Mouse (Mus musculus): Measurements from ENCODE around the gene Egfr. TPM values are rescaled to one million over a fixed set of nuclear protein-coding genes. Genes with fewer than 3 reads are reported as not detected.
A peak's percentile ranks its signal among the peaks of the same experiment; 100 is the strongest.

Egfr gene
- polyA plus RNA-seq, 1 experiment from 2014 or later, result 11.6 TPM

DNA sequence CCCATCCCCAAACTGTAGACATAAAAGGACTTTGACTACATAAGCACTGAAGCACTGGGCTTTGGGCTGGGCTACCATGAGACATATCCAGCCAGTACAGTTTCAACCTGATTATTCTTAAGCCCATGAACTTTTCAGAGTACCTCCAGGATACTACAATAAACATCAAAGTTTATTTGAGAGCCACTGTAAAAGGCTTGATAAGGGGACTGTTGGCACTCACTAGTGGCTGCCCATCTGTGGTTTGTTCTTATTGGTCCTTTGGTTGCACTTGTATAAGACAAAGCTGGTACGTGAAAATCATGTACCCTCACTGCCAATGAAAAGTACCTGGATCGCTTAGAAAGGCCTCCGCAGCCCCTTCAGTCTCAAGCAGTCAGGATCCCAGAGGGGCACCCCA is 162.8 kb downstream of the Egfr start:
- no peaks in the 10 kb centered on the region for H3K27me3 ChIP-seq (replicated peaks)
- ATAC-seq, result peak; percentile 65
- H3K27ac ChIP-seq, result 0 out of 2 replicates have a peak overlapping the region, but pooled peaks have one; percentile 40
- H3K4me2 ChIP-seq (replicated peaks), result no peak overlapping the region
- peaks cover 10% of the 10 kb centered on the region; the same call in 1 of the 2 replicates for H3K36me3 ChIP-seq
- H3K9me3 ChIP-seq, result no peaks in the 10 kb centered on the region
- no peak overlapping the region for H3K9ac ChIP-seq
- no peaks in the 10 kb centered on the region for H3K4me1 ChIP-seq (replicated peaks)
- no peak overlapping the region for H3K4me3 ChIP-seq (replicated peaks)
- WGBS, result 64% methylated on average over 3 of the region's 3 CpGs

DNA sequence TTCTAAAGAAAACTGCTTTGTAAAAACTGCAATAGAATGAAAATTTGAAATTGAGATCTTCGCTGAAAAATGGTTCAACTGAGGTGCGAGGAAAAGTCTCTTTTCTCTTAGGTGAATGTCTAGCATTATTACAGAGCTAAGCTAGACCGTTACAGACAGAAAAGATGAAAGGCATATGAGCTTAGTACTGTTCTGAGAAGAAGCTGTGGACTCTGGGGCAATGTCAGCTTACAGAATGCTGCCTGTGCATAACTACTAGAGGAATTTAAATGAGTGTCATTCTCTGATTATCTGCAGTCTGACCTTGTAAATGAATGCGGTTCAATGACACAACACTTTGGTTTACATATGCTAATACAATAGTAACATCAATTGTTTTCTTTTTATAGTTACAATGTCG is 163.8 kb downstream of the Egfr start:
- no peak overlapping the region for H3K4me3 ChIP-seq (replicated peaks)
- ATAC-seq, result peak; percentile 57
- no peak overlapping the region for H3K27ac ChIP-seq
- H3K4me1 ChIP-seq (replicated peaks), result no peaks in the 10 kb centered on the region
- H3K9ac ChIP-seq, result no peak overlapping the region
- H3K36me3 ChIP-seq, result 0 out of 2 replicates have a peak, but pooled peaks cover 2% of the 10 kb centered on the region
- 73% methylated on average over 5 of the region's 5 CpGs for whole genome bisulfite sequencing
- H3K27me3 ChIP-seq (replicated peaks), result no peaks in the 10 kb centered on the region
- H3K9me3 ChIP-seq, result no peaks in the 10 kb centered on the region
- H3K4me2 ChIP-seq (replicated peaks), result no peak overlapping the region

GRCm38 (mm10) chr11:16917512-16917911 is 165.5 kb downstream of the Egfr start:
- H3K27me3 ChIP-seq (replicated peaks), result no peaks in the 10 kb centered on the region
- no peaks in the 10 kb centered on the region for H3K36me3 ChIP-seq
- no peak for ATAC-seq
- WGBS, result 96% methylated on average over 2 of the region's 2 CpGs
- H3K4me3 ChIP-seq (replicated peaks), result no peak overlapping the region
- no peak overlapping the region for H3K4me2 ChIP-seq (replicated peaks)
- H3K27ac ChIP-seq, result no peak overlapping the region
- no peak overlapping the region for H3K9ac ChIP-seq
- no peaks in the 10 kb centered on the region for H3K9me3 ChIP-seq
- no peaks in the 10 kb centered on the region for H3K4me1 ChIP-seq (replicated peaks)

DNA sequence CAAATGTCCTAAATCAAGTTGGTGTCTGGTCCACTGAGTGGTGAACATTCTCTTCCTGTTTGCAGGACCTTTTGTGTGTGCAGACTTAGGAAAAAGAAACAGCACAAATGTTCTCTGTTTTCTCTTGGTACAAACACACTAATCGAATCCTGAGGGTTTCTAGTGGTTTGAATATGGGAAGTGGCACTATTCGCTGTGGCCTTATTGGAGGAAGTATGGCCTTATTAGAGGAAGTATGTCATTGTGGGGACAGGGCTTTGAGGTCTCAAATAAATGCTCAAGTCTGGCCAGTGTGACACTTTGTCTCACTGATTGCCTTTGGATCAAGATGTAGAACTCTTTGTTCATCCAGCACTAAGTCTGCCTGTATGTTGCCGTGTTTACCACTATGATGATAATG is 180.2 kb downstream of the Egfr start:
- Histone ChIP-seq H3K4me3 (replicated peaks) (no peak overlapping the region), H3K36me3 (no peaks in the 10 kb centered on the region), H3K4me2 (replicated peaks) (no peak overlapping the region), H3K27ac (no peak overlapping the region), H3K9me3 (no peaks in the 10 kb centered on the region), H3K27me3 (replicated peaks) (no peaks in the 10 kb centered on the region), H3K9ac (no peak overlapping the region), H3K4me1 (replicated peaks) (no peaks in the 10 kb centered on the region)
- ATAC-seq, result no peak
- 89% methylated on average over 3 of the region's 3 CpGs for WGBS

- Histone ChIP-seq H3K4me3 (replicated peaks) (no peak overlapping the region), H3K4me2 (replicated peaks) (no peak overlapping the region), H3K9ac (no peak overlapping the region), H3K36me3 (no peaks in the 10 kb centered on the region), H3K27me3 (replicated peaks) (no peaks in the 10 kb centered on the region), H3K4me1 (replicated peaks) (no peaks in the 10 kb centered on the region), H3K27ac (no peak overlapping the region), H3K9me3 (no peaks in the 10 kb centered on the region)
- WGBS, result 77% methylated on average over 6 of the region's 6 CpGs
- ATAC-seq, result no peak
Measured at GRCm38 (mm10) chr11:16935577-16936236, 183.7 kb downstream of the Egfr start.

DNA sequence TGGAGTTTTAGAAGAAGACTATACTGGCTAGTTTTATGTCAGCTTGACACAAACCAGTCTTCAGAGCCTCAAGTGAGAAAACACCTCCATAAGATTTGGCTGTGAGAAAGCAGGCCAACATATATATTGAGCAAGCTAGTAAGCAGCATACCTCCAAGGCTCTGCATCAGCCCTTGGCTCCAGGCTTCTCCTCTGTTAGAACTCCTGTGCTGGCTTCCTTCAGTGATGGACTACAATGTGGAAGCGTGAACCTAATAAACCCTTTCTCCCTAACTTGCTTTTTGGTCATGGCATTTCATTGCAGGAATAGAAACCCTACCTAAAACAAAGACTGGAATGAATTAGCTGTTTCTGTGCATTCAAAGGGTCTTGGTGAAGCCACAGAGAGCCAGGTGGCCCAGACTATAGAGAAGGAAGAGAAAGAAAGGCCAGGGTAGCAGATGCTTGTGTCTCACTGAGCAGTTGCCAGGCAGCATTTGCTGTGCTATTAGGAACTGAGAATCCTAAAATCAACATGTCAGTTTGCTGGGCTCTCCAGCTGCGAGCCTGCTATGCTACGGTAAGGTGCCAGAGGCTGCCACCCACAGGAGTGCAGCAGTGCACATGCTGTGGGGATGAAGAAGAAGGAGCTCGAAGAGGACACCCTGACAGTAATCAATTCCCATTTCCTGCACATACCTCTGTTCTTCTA is 189.2 kb downstream of the Egfr start:
- H3K36me3 ChIP-seq, result no peaks in the 10 kb centered on the region
- peak; percentile 34; the same call in 1 of the 2 replicates for ATAC-seq
- no peak overlapping the region for H3K4me2 ChIP-seq (replicated peaks)
- H3K9ac ChIP-seq, result no peak overlapping the region
- no peaks in the 10 kb centered on the region for H3K27me3 ChIP-seq (replicated peaks)
- H3K4me3 ChIP-seq (replicated peaks), result no peak overlapping the region
- WGBS, result 63% methylated on average over 4 of the region's 4 CpGs
- no peaks in the 10 kb centered on the region for H3K4me1 ChIP-seq (replicated peaks)
- no peak overlapping the region for H3K27ac ChIP-seq
- H3K9me3 ChIP-seq, result no peaks in the 10 kb centered on the region

DNA sequence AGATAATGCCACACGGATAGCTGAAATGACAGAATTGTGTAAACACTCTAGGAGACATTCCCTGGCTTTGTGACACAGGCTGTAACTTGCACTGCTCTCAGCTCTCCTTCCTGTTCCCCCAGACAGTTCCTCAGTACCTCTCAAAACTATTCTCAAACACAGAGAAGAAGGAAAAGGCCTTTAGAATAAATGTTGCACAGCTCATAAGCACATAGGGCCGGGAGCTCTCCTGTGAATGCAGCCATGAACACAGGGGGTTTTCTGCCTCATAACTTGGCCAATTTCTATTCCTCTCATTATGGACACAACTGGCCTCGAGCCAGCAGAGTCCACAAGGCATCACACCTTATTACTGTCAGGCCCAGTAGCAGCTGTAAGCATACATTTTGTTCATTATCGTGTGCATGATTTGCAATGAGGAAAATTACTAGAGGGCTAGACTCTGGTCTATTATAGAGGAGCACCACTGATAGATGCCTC is 190.0 kb downstream of the Egfr start:
- H3K9ac ChIP-seq, result no peak overlapping the region
- ATAC-seq, result no peak
- no peaks in the 10 kb centered on the region for H3K4me1 ChIP-seq (replicated peaks)
- no peak overlapping the region for H3K27ac ChIP-seq
- WGBS, result 59% methylated on average over 4 of the region's 4 CpGs
- no peaks in the 10 kb centered on the region for H3K9me3 ChIP-seq
- no peak overlapping the region for H3K4me3 ChIP-seq (replicated peaks)
- no peaks in the 10 kb centered on the region for H3K27me3 ChIP-seq (replicated peaks)
- no peaks in the 10 kb centered on the region for H3K36me3 ChIP-seq
- no peak overlapping the region for H3K4me2 ChIP-seq (replicated peaks)

GRCm38 (mm10) chr11:16943016-16943415 is 191.0 kb downstream of the Egfr start:
- no peak for ATAC-seq
- WGBS, result 87% methylated on average over 4 of the region's 4 CpGs
- H3K36me3 ChIP-seq, result no peaks in the 10 kb centered on the region

GRCm38 (mm10) chr11:16948756-16949155 is 196.8 kb downstream of the Egfr start:
- Histone ChIP-seq H3K36me3 (no peaks in the 10 kb centered on the region), H3K4me1 (replicated peaks) (0 out of 2 replicates have a peak, but pooled peaks cover 2% of the 10 kb centered on the region), H3K4me2 (replicated peaks) (no peak overlapping the region), H3K9me3 (no peaks in the 10 kb centered on the region), H3K27ac (no peak overlapping the region), H3K9ac (no peak overlapping the region), H3K4me3 (replicated peaks) (no peak overlapping the region), H3K27me3 (replicated peaks) (no peaks in the 10 kb centered on the region)
- ATAC-seq, result no peak
- 30% methylated on average over 1 of the region's 1 CpGs for WGBS

More at GRCm38 (mm10) chr11:16943016-16943415, 191.0 kb downstream of the Egfr start:
- no peaks in the 10 kb centered on the region for H3K27me3 ChIP-seq (replicated peaks)
- H3K9me3 ChIP-seq, result no peaks in the 10 kb centered on the region
- no peak overlapping the region for H3K27ac ChIP-seq
- no peaks in the 10 kb centered on the region for H3K4me1 ChIP-seq (replicated peaks)
- H3K4me2 ChIP-seq (replicated peaks), result no peak overlapping the region
- H3K4me3 ChIP-seq (replicated peaks), result no peak overlapping the region
- H3K9ac ChIP-seq, result no peak overlapping the region

DNA sequence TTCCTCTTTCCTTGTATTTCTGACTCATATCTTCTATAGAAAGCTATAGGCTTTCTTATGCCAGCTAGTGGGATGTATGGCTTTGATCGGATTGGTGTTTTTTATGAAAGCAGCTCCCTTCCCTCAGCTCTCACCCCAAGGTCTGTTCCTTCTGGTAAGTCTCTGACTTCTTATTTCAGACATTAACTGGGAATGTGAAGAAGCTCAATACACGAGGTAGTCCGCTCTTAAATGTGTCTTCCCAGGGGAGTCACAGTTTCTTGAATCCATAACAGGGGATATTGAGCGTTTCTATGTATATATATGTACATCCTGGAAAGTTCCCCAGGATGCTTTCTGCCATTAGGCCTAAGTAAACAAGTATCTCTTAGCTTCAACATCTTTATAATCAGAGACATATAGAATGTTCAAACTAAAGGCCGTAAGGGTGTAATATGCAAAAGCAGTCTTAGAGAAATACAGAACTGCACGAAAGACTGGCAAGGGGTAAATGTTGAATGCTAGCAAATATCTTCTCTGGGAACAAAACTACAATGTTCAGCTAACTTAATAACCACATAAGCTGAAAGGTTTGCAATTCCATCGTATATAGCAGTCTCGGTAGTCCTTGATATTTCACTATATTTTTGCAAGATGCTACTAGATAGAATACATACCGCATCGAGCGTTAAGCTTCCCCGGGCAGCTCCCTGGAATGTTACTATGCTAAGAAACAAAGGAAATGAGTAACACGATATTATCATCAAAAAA is 198.4 kb downstream of the Egfr start:
- 0 out of 2 replicates have a peak, but pooled peaks cover 2% of the 10 kb centered on the region for H3K4me1 ChIP-seq (replicated peaks)
- no peaks in the 10 kb centered on the region for H3K36me3 ChIP-seq
- H3K27me3 ChIP-seq (replicated peaks), result no peaks in the 10 kb centered on the region
- WGBS, result 28% methylated on average over 13 of the region's 13 CpGs
- no peaks in the 10 kb centered on the region for H3K9me3 ChIP-seq
- no peak overlapping the region for H3K27ac ChIP-seq
- ATAC-seq, result no peak
- H3K9ac ChIP-seq, result peak overlapping the region; percentile 43; the same call in 1 of the 2 replicates
- peak overlapping the region; percentile 88 for H3K4me2 ChIP-seq (replicated peaks)
- peak overlapping the region; percentile 58 for H3K4me3 ChIP-seq (replicated peaks)

- Histone ChIP-seq H3K4me1 (replicated peaks) (0 out of 2 replicates have a peak, but pooled peaks cover 2% of the 10 kb centered on the region), H3K4me3 (replicated peaks) (peak within 1 kb of the TSS; percentile 58), H3K9ac (peak within 1 kb of the TSS; percentile 63), H3K27me3 (replicated peaks) (no peaks in the 10 kb centered on the region), H3K27ac (peak within 1 kb of the TSS; percentile 57), H3K9me3 (no peaks in the 10 kb centered on the region), H3K4me2 (replicated peaks) (peak within 1 kb of the TSS; percentile 88), H3K36me3 (no peaks in the 10 kb centered on the region)
- ATAC-seq, result peak; percentile 99
- under 1% methylated on average over 38 of the region's 38 CpGs for WGBS
Measured at GRCm38 (mm10) chr11:16950976-16951760, 199.2 kb downstream of the Egfr start, which contains the start of gene Fbxo48. Fbxo48 (plus strand) TSS chr11:16951375.

DNA sequence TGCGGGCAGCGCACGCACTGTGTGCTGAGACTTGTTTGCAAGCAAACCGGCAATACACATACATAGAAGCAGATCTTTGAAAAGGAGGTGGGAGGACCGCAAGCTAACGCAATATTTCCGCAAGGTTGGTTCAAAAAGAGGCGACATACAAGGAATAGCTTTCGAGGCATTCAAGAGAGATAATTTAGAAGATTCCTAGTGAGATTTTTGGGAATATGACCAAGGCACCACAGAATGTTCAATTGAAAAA is 199.7 kb downstream of the Egfr start:
- peak overlapping the region; percentile 57 for H3K27ac ChIP-seq
- ATAC-seq, result no peak

More for the DNA sequence above, 199.7 kb downstream of the Egfr start:
- Histone ChIP-seq H3K36me3 (no peaks in the 10 kb centered on the region), H3K4me3 (replicated peaks) (peak overlapping the region; percentile 58), H3K4me2 (replicated peaks) (peak overlapping the region; percentile 88), H3K9ac (peak overlapping the region; percentile 63), H3K4me1 (replicated peaks) (0 out of 2 replicates have a peak, but pooled peaks cover 2% of the 10 kb centered on the region), H3K9me3 (no peaks in the 10 kb centered on the region), H3K27me3 (replicated peaks) (no peaks in the 10 kb centered on the region)
- 1% methylated on average over 9 of the region's 9 CpGs for WGBS
